Mouse (Mus musculus) gastrocnemius, postnatal 4 days (tissue): ENCODE results near the gene Itpkc. TPM values are rescaled to one million over a fixed set of nuclear protein-coding genes. Genes with fewer than 3 reads are reported as not detected.

Source experiments
- DNase-seq, 2 experiments: peaks; one replicate each; pipeline ENCODE4 v3.0.0; 2021 to 2022; ENCODE audit warnings: low spot score in 2 of 2, mixed read lengths in 2 of 2
- microRNA-seq: library from miRNA; unstranded; fragments of <30 nt; microRNA quantifications from one replicate; pipeline ENCODE4 v1.2.0, GENCODE M21; 2021
- total RNA-seq, 2 experiments: library from RNA; stranded (reverse); gene quantifications; 2 replicates each; pipeline ENCODE4 v1.2.3; 2021

Gene Itpkc
- total RNA-seq, 2 experiments from 2014 or later, result 7.2 to 8.5 TPM

- DNase-seq, result peak; percentile 85 to 90
These were observed 62.2 kb downstream of the Itpkc start for GRCm38 (mm10) chr7:27166229-27166613.

DNA sequence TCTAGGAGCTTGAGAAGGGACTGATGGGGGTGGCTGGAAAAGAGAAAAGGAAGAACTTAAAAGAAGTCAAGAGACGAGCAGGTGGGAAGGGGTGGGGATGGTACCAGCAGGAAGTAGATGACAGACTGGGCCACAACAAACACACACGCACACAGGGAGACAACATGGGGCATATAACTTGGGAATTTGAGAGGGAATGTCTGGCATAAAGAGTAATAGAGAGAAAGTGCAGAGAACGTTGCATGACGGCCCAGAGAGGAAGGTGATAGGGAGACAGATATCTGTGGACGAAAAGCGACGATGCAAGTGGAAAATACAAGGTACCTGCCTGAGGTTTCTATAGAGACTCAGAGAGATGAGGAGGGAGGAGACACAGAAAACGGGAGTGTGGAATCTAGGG is 62.8 kb downstream of the Itpkc start:
- no peak for DNase-seq

DNA sequence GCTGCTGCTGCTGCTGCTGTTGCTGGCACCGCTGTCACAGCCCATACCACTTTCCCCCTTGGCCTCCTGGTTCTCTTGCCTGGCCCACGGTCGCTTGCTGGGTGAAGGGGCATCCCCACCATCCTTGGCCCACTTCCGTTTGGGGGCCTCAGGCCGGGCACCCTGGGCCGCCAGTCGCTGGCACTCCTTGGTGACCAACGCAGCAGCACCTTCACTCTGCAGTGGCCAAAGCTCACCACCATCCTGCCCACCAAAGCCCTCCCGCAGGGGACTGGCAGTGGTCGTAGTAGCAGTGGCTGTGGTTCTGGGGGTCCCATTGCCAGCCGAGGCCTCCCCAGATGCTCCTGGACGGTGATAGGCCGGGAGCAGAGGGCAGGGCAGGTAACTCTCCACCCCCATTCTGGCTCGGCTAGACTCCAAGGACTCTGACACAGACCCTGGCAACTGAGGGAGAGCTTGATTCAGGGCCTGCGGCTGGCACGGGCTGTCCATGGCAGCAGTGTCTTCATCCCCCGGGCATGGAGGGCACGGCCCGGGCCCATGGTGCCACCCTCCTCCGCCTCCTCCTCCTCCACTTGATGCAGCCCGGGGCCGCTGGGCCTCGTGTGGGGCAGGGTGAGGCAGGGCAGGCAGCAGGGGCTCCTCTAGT is 63.3 kb downstream of the Itpkc start:
- DNase-seq, result no peak

DNA sequence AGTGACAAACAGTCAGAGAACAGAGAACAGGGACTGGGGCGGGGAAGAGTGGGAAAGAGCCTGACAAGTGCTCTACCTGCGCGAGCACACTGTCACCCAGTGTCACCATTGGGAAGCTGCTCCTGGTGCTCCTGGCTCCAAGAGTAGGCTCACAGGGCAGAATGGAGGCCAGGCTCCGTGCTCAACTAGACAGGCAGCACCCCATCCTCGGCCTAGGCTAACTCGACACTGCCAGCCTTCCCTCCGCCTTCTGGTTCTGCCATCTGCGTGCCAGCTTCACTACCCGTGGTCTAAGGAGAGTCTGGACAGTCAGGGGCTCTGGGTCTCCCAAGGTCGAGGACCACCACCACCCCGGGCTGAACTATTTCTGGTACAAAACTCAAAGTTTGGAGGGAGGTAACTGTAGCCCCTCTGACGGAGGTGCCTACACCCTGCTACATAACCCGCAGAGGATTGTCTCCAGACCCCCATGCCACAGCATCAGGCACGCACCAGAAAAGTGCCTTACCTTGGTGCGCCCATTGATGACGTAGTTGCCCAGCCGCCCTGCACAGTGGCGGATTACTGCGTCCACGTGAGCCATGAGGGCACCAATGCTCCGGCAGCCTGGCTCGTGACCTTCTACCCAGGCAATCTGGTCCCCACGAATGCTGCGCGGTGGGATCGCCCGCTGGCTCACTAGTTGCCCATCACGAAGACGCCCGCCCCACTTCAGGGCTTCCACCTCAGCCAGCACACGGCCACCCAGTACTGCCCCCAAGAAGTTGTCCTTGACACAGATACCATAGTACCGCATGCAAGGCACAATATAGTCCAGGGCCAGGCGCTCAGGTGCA is 64.1 kb downstream of the Itpkc start:
- no peak for DNase-seq

- DNase-seq, result no peak
These were observed 65.0 kb downstream of the Itpkc start for GRCm38 (mm10) chr7:27163450-27163805.

DNA sequence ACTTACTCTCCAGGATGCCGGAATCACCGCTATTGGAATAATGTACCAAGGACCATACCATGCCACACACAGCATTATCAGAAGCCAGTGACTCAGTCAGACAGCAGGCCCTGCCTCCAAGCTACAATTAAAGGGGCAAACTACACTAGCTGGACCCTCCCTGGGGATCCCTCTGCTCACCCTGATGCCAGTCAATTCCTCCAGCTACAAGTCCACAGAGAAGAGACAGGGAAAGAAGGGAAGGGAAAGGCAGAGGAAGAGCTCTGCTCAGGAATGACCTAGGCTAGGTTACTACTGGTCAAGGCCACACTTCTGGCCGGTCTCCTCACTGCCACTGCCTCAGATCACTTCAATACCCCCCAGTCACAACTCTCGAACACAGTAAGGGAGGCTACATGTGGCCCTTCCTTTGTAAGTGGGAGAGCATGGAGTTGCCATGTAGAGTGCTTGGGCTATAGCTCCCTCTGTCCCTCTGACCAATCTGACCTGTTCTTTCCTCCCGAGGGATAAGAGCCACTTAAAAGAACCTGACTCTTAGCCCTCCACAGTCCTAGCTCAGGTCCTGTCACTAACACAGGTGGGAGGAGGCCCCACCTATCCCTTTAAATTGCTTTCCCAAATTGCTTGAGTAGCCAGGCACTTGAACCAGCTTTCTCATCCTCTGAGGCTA is 65.5 kb downstream of the Itpkc start:
- DNase-seq, result no peak

DNA sequence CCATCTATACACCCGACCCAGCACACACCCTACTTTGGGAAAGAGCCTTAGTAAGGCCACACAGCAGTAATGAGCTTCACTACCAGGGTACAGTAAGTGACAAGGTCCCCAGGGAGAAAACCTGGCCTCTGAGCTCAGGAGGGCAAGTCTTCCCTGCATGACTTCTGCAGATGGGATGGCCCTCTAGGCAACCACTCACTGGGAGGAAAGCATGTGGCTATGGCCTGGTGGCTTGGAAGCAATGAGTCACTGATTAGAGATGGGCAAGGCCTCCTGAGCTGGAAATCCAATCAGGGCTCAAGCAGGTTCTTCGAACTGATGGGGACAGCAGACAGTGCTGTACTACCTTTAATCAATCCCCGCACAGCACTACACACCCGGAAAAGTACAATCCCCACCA is 66.7 kb downstream of the Itpkc start:
- no peak for DNase-seq

GRCm38 (mm10) chr7:27160921-27161320 is 67.5 kb downstream of the Itpkc start:
- no peak for DNase-seq

GRCm38 (mm10) chr7:27159882-27160281 is 68.6 kb downstream of the Itpkc start:
- peak; percentile 87 to 88 for DNase-seq

GRCm38 (mm10) chr7:27159256-27159655 is 69.2 kb downstream of the Itpkc start:
- no peak for DNase-seq

DNA sequence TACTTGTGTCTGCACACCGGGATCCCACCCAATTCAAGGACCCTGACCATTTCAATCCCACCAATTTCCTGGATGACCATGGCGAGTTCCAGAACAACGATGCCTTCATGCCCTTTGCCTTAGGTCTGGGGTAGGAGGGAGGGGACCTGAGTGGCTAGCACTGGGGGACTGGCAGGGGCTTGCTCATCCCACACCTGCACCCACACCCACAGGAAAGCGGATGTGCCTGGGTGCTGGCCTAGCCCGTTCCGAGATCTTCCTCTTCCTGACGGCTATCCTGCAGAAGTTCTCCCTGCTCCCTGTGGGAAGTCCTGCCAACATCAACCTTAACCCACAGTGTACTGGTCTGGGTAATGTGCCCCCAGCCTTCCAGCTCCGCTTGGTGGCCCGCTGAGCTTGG is 70.3 kb downstream of the Itpkc start:
- DNase-seq, result no peak

Small RNA genes within 50 kb of the gene (microRNA-seq; reads per million reads assigned to microRNA genes)
- not detected for gene Mir1191
- not detected for gene Mir3101

Other genes starting within 250 kb of the Itpkc start
- under 1 TPM in 1 of 2 experiments, not detected in 1; 0.47 TPM for gene Cyp2a12, start 199.6 kb downstream of the Itpkc start, total RNA-seq
- under 1 TPM; 0.41 to 0.59 TPM for gene Cyp2f2, start 108.8 kb downstream of the Itpkc start, total RNA-seq
- not detected for gene Cyp2t4, start 74.9 kb downstream of the Itpkc start, total RNA-seq
- gene Egln2, start 61.9 kb downstream of the Itpkc start, total RNA-seq, result 10 to 100 TPM; 81.4 to 85.3 TPM
- 10 to 100 TPM; 29.4 to 33.6 TPM for gene Rab4b, start 49.8 kb downstream of the Itpkc start, total RNA-seq
- gene Gm21983, start 47.6 kb downstream of the Itpkc start, total RNA-seq, result not detected
- gene Mia, start 47.5 kb downstream of the Itpkc start, total RNA-seq, result not detected
- 10 to 100 TPM; 12.3 to 12.6 TPM for gene BC024978, start 32.9 kb downstream of the Itpkc start, total RNA-seq
- gene Snrpa, start 32.4 kb downstream of the Itpkc start, total RNA-seq, result 10 to 100 TPM; 57.3 to 63.7 TPM
- gene Coq8b, start 4.4 kb upstream of the Itpkc start, total RNA-seq, result 10 to 100 TPM in 1 of 2 experiments, 1 to 10 TPM in 1; 8.6 to 10.3 TPM
- gene Numbl, start 29.8 kb upstream of the Itpkc start, total RNA-seq, result 10 to 100 TPM; 26.3 to 32.3 TPM
- 100 to 1,000 TPM; 152 to 169 TPM for gene Ltbp4, start 109.0 kb upstream of the Itpkc start, total RNA-seq
- 10 to 100 TPM; 11.0 to 11.5 TPM for gene Shkbp1, start 127.4 kb upstream of the Itpkc start, total RNA-seq
- not detected for gene Gm20479, start 128.8 kb upstream of the Itpkc start, total RNA-seq
- gene Sptbn4, start 219.0 kb upstream of the Itpkc start, total RNA-seq, result under 1 TPM; 0.21 to 0.34 TPM
- gene Blvrb, start 219.3 kb upstream of the Itpkc start, total RNA-seq, result 10 to 100 TPM; 29.0 to 36.5 TPM
- 10 to 100 TPM; 13.0 to 13.6 TPM for gene Sertad3, start 245.1 kb upstream of the Itpkc start, total RNA-seq